Comparison of ENCODE assay signal across 8 mouse cellular contexts in the genomic region with DNA sequence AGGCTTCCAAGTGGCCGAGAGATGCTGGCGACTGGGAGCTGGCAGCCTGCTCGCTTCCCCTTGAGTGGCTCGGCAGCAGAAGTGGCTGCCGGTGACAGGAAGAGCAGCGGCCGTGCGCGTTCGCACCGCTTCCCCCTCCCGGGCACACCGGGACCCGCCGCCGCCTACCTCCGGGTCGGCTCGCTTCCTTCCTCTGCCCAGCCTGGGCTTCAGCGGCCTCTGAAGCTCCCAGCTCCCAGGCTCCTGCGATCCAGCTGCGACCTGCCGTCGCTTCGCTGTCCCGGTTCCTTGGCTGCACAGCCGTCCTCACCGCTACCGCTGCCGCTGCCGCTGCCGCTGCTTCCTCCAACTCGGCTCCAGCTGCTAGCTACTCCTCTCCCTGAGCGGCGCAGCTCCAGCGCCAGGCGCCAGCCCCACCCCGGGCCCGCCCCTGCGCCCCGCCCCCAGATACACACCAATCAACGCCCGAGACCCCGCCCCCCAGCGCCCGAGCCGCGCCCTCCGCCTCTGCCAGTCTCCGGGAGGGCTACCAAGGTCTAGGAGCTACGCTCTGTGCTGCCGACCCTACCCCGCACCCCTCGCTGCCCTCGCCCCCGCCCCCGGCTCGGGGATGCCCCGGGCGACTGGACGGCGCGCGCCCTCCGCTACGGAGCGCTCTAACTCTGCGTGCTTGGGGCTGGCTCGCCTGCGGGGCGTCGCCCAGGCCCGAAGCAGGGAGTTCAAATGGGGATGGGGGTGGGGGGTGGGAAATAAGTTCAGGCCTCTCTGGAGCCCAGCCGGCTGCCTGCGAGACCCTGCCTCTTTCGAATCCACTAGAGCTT. TPM values are rescaled to one million over a fixed set of nuclear protein-coding genes. Genes with fewer than 3 reads are reported as not detected.
DNase-seq lines count a peak whose midpoint lies in the region; ATAC-seq lines count a peak whose summit lies in the region.

A gene (minus strand): TSS at position 409 of the 821 bp plus-strand sequence.

- peak; percentile 82 for ATAC-seq in frontal cortex, adult (ENCODE audit: low TSS enrichment)

- WGBS in hindbrain, embryonic 10.5 days: under 1% methylated on average over 73 of the region's 76 CpGs

- H3K4me1 ChIP-seq in hindbrain, embryonic 10.5 days (replicated peaks): peaks cover 38% of the 10 kb centered on the region

- peak within 1 kb of the TSS; percentile 94 for H3K27ac ChIP-seq in hindbrain, embryonic 10.5 days

- peak within 1 kb of the TSS; percentile 90 for H3K4me3 ChIP-seq in hindbrain, embryonic 10.5 days

- peak; percentile 68 for DNase-seq in MEL-GATA-1-ER (ENCODE audit: extremely low read depth, low read depth)
- DNase-seq in cerebellum, adult 8-10 months: peak; percentile 93
- peak; percentile 99 for DNase-seq in hindbrain, embryonic 10.5 days (ENCODE audit: low spot score)
- peak; percentile 95 to 98 for DNase-seq in layer of hippocampus, postnatal 10 days (ENCODE audit: low spot score in 2 of 2)
- peak; percentile 99 for DNase-seq in lung, postnatal 10 days
- DNase-seq in ovary, postnatal 36 days (ENCODE audit: low spot score): peak; percentile 98
- DNase-seq in thymus, postnatal 25 days: peak; percentile 98

- no peaks in the 10 kb centered on the region for H3K27me3 ChIP-seq in hindbrain, embryonic 10.5 days (ENCODE audit: insufficient read depth, poor library complexity, severe bottlenecking)

- H3K9me3 ChIP-seq in hindbrain, embryonic 10.5 days: no peaks in the 10 kb centered on the region

- no peaks in the 10 kb centered on the region for H3K36me3 ChIP-seq in hindbrain, embryonic 10.5 days

RNA-seq across cellular contexts. Expression of the gene that starts here (rescaled TPM):
- 12.6 and 16.1 TPM in 2 replicates for polyA plus RNA-seq in hindbrain, embryonic 10.5 days (2016; fragmentation: Nextera tagmentation; extraction: Ambion mirVana)
- total RNA-seq in layer of hippocampus, postnatal 10 days (2021): 100 to 1,000 TPM; 109 to 112 TPM

Comparison
In these comparisons a context has a peak if more than half of its experiments do, and no peak if none do; other contexts are left out.
1. Peak in every context shown above with its lines: DNase-seq, ATAC-seq, H3K4me3 ChIP-seq and H3K27ac ChIP-seq.